Mouse (Mus musculus) cerebellum, adult 2 months (tissue): ENCODE results near the gene Smok2b.
"Not testable (repeated sequence)": the region's sequence is repeated elsewhere in the genome, so short reads cannot be mapped to it uniquely, and the experiment has no call there.

Experiments used
- CTCF ChIP-seq: fragments of 200-500 bp; IDR thresholded peaks from 2 replicates; pipeline ENCODE4 v1.5.1; 2011; ENCODE audit warnings: low read depth, mild to moderate bottlenecking, control low read depth, low read length, moderate library complexity, borderline replicate concordance; ENCODE audit not compliant: insufficient read depth
- POLR2A ChIP-seq: fragments of 200-500 bp; IDR thresholded peaks from 2 replicates; pipeline ENCODE4 v1.6.1; 2011; ENCODE audit warnings: low read length, control low read depth, borderline replicate concordance; ENCODE audit not compliant: insufficient read depth

GRCm38 (mm10) chr17:13208460-13208859 lies 21.6 kb upstream of the Smok2b start:
- TF ChIP-seq POLR2A, CTCF: not testable (repeated sequence)
